Mouse (Mus musculus) limb, embryonic 14.5 days (tissue): ENCODE data around the gene Nop14. TPM values are rescaled to one million over a fixed set of nuclear protein-coding genes. Genes with fewer than 3 reads are reported as not detected.

Experiments
- ATAC-seq: fragments of 200-750 bp; cut with Nextera tagmentation; 2 replicates; pipeline ENCODE4 v1.8.0; 2017; ENCODE audit warnings: low read depth, moderate number of reproducible peaks, moderate TSS enrichment; ENCODE audit not compliant: low FRiP score
- DNase-seq: peaks from one replicate; pipeline ENCODE4 v3.0.0-alpha.2; 2015; ENCODE audit warnings: low spot score
- H3K27ac ChIP-seq: fragments of 300-500 bp; sonication (generic); replicated peaks from 2 replicates; pipeline ENCODE4 v1.5.1; 2014; ENCODE audit warnings: low read depth, mild to moderate bottlenecking, low read length, moderate library complexity, mixed read lengths
- H3K27me3 ChIP-seq: fragments of 300-500 bp; sonication (generic); 2 replicates; pipeline ENCODE4 v1.6.1; 2014; ENCODE audit warnings: low read length, mixed read lengths; ENCODE audit not compliant: control insufficient read depth, insufficient read depth
- H3K36me3 ChIP-seq: fragments of 300-500 bp; sonication (generic); 2 replicates; pipeline ENCODE4 v1.6.1; 2014; ENCODE audit warnings: mild to moderate bottlenecking, low read length, moderate library complexity, mixed read lengths; ENCODE audit not compliant: control insufficient read depth, insufficient read depth
- H3K4me1 ChIP-seq: fragments of 300-500 bp; sonication (generic); 2 replicates; pipeline ENCODE4 v1.6.1; 2014; ENCODE audit warnings: antibody characterized with exemption, low read length, mixed read lengths; ENCODE audit not compliant: control insufficient read depth, insufficient read depth
- H3K4me2 ChIP-seq: fragments of 300-500 bp; sonication (generic); replicated peaks from 2 replicates; pipeline ENCODE4 v1.6.1; 2014; ENCODE audit warnings: low read depth, mild to moderate bottlenecking, low read length, moderate library complexity; ENCODE audit not compliant: severe bottlenecking
- H3K4me3 ChIP-seq: fragments of 300-500 bp; sonication (generic); replicated peaks from 2 replicates; pipeline ENCODE4 v1.5.1; 2014; ENCODE audit warnings: low read length
- H3K9ac ChIP-seq: fragments of 300-500 bp; sonication (generic); 2 replicates; pipeline ENCODE4 v1.6.1; 2014; ENCODE audit warnings: mild to moderate bottlenecking, low read depth, low read length, moderate library complexity; ENCODE audit not compliant: severe bottlenecking
- H3K9me3 ChIP-seq: fragments of 300-500 bp; sonication (generic); 2 replicates; pipeline ENCODE4 v1.6.1; 2016; ENCODE audit warnings: low read length; ENCODE audit not compliant: control insufficient read depth
- POLR2A ChIP-seq: fragments of 200-500 bp; IDR thresholded peaks from 2 replicates; pipeline ENCODE4 v1.8.0; 2012; ENCODE audit warnings: inconsistent platforms, mild to moderate bottlenecking, moderate library complexity, borderline replicate concordance; ENCODE audit not compliant: insufficient read depth, insufficient read length; ENCODE audit errors: extremely low read depth
- WGBS: fragments of 180-500 bp; shearing (Covaris S2); extraction: QIAGEN DNeasy Blood & Tissue Kit; methylation state at CpG from one replicate; pipeline ENCODE4 v1.1.7; 2014; 5-methylcytosine and 5-hydroxymethylcytosine counted together
- polyA plus RNA-seq, 2 experiments: library from polyadenylated mRNA; depleted of rRNA in 1 of 2; stranded (reverse) in 1 of 2; unstranded in 1 of 2; fragments of >200 nt; fragmentation: Nextera tagmentation in 1 of 2; extraction: Ambion mirVana in 1 of 2; gene quantifications; 2 replicates each; pipeline versions ENCODE4 v1.2.1 to v1.2.3; 2012 to 2014

Nop14 gene
- polyA plus RNA-seq, 2 experiments, result 25.8 to 30.7 TPM

- DNase-seq (no peak), ATAC-seq (no peak)
- Histone ChIP-seq H3K4me1 (peaks cover 6% of the 10 kb centered on the region; the same call in 1 of the 2 replicates), H3K4me2 (no peak overlapping the region), H3K4me3 (no peak overlapping the region), H3K27me3 (no peaks in the 10 kb centered on the region), H3K36me3 (peaks cover 79% of the 10 kb centered on the region), H3K27ac (no peak overlapping the region), H3K9ac (no peak overlapping the region), H3K9me3 (no peaks in the 10 kb centered on the region)
- no peak for TF ChIP-seq POLR2A
- 97% methylated on average over 2 of the region's 2 CpGs for WGBS
Observed at GRCm38 (mm10) chr5:34632996-34633395, 27.0 kb downstream of the Nop14 start.

DNA sequence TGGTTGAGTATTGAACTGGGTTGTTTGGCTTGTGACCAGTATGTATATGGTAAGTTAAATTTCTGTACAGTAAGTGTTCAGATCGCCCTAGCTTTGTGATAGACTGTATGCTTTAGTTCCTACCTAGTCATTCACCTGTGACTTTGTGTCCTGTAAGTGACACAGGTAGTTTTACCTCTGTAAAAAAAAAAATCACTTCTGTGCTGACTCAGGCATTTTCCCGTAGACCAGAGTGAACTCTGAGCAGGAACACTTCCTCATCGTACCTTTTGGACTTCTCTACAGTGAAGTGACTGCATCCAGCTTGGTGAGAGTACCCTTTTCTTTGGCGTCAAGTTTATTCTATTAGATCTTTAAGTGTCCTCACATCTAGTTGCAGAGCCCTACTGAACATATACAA lies 50.0 kb downstream of the Nop14 start:
- no peak for ATAC-seq
- no peak for DNase-seq
- H3K4me1 ChIP-seq, result no peaks in the 10 kb centered on the region
- no peak overlapping the region for H3K27ac ChIP-seq
- WGBS, result 89% methylated on average over 4 of the region's 4 CpGs
- H3K4me2 ChIP-seq, result no peak overlapping the region
- H3K9ac ChIP-seq, result no peak overlapping the region
- H3K4me3 ChIP-seq, result no peak overlapping the region
- no peak for TF ChIP-seq POLR2A
- peaks cover 78% of the 10 kb centered on the region for H3K36me3 ChIP-seq
- no peaks in the 10 kb centered on the region for H3K9me3 ChIP-seq
- H3K27me3 ChIP-seq, result no peaks in the 10 kb centered on the region

DNA sequence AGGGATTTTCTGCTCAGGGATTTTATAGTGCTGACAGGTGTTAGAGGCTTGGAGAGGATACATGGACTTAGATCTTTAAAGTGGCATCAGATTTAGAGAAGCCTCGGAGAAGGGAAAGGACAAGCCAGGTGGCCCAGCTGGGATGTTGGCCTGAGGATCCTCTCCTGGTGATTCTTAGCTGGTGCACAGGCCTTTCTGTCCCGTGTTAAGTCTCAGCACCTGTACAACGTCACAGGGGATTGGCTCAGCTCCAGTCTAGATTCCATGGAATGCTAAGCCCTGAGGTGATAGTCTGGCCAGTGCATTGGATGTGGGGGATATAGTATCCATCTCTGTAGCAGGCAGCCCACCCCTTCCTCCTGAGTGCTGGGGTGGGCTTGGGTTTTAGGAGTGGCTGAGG lies 51.7 kb downstream of the Nop14 start:
- Histone ChIP-seq H3K9me3 (no peaks in the 10 kb centered on the region), H3K4me2 (no peak overlapping the region), H3K4me3 (no peak overlapping the region), H3K27me3 (no peaks in the 10 kb centered on the region), H3K4me1 (no peaks in the 10 kb centered on the region), H3K36me3 (peaks cover 66% of the 10 kb centered on the region), H3K9ac (no peak overlapping the region), H3K27ac (no peak overlapping the region)
- ATAC-seq (no peak), DNase-seq (no peak)
- 76% methylated on average over 3 of the region's 3 CpGs for WGBS
- TF ChIP-seq POLR2A, result no peak

DNA sequence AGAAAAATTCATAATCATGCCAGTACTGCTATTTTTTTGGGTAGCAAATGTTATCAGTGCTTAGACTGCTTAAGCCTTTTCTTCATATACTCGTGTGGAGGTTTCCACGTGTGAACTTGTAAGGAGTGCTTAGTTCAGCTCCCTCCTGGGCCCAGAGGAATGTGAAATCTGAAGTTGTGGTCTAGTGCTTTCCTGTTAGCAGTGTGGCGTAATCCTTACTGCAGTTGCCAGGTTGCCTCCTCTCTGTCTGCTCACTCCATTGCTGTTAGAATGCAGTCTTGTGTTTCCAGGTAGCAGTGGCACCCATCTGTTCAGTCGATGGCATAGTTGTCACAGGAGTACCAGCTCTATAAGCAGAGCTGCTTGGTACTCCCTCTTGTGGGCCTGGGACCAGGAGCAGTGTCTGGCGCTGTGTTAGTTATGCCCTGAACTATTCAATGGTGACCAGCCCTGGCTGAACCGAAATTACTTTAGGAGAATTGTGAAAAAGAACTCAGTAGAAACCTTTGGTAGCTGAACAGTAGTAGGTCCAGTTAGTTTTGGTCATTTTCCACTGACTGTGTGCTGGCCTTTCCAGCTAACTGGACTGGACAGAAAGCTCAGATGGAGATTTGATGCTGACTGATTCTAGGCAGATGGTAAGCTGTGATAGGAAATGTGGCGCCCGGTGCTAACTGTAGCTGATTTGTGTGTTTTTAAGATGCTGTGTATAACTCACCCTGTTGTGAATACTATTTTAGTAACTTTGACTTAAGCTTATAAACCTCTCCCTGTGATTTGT lies 52.7 kb downstream of the Nop14 start:
- 80% methylated on average over 8 of the region's 8 CpGs for WGBS
- H3K9ac ChIP-seq, result no peak overlapping the region
- no peaks in the 10 kb centered on the region for H3K27me3 ChIP-seq
- no peak overlapping the region for H3K27ac ChIP-seq
- ATAC-seq, result no peak
- TF ChIP-seq POLR2A, result no peak
- H3K36me3 ChIP-seq, result peaks cover 68% of the 10 kb centered on the region
- no peak overlapping the region for H3K4me2 ChIP-seq
- no peak for DNase-seq
- no peaks in the 10 kb centered on the region for H3K9me3 ChIP-seq
- H3K4me3 ChIP-seq, result no peak overlapping the region
- no peaks in the 10 kb centered on the region for H3K4me1 ChIP-seq

DNA sequence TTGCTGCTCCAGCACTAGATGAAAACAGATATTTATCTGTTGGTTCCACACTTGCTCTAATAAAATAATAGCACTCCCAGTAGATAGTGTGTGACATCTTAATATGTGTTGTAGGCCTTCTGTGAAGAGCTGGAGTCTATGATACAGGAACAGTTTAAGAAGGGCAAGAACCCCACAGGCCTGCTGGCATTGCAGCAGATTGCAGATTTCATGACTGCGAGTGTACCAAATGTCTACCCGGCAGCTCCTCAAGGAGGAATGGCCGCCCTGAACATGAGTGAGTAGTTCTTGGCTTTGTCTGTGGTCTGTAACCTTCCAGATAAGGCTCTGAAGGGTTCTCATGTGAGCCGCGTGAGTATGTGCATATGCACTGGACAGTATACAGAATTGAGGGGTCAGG lies 55.4 kb downstream of the Nop14 start:
- 93% methylated on average over 5 of the region's 5 CpGs for WGBS

More for the DNA sequence above, 55.4 kb downstream of the Nop14 start:
- Histone ChIP-seq H3K27ac (no peak overlapping the region), H3K27me3 (no peaks in the 10 kb centered on the region), H3K4me1 (no peaks in the 10 kb centered on the region), H3K4me3 (no peak overlapping the region), H3K36me3 (peaks cover 60% of the 10 kb centered on the region), H3K9me3 (no peaks in the 10 kb centered on the region), H3K4me2 (no peak overlapping the region), H3K9ac (no peak overlapping the region)
- TF ChIP-seq POLR2A, result no peak
- ATAC-seq (no peak), DNase-seq (no peak)
